Mouse (Mus musculus): ENCODE data around the gene Fam57b.
A peak's percentile ranks its signal among the peaks of the same experiment; 100 is the strongest.

The Fam57b gene

DNA sequence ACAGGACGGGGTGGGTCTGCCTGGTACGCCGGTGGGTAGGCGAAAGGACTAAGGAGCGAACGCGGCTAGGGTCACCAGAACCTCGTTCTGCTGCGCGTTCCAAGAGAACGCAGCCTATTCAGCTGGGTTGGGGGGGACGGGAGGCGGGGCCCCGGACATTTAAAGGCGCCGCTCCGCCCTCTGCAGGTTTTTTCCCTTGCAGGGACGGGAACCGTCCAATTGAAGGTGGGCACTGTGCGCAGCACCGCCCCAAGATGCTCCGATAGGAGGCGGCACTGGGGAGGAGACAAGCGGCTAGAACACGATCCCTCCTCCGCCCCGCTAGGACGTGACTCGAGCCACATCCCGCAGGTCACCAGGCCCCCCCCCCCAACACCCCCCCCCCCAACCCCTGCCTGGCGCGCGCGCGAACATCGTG, 1.6 kb downstream of the Fam57b start:
- peak; percentile 93 to 98 for DNase-seq (ENCODE audit: low spot score in 2 of 2)

DNA sequence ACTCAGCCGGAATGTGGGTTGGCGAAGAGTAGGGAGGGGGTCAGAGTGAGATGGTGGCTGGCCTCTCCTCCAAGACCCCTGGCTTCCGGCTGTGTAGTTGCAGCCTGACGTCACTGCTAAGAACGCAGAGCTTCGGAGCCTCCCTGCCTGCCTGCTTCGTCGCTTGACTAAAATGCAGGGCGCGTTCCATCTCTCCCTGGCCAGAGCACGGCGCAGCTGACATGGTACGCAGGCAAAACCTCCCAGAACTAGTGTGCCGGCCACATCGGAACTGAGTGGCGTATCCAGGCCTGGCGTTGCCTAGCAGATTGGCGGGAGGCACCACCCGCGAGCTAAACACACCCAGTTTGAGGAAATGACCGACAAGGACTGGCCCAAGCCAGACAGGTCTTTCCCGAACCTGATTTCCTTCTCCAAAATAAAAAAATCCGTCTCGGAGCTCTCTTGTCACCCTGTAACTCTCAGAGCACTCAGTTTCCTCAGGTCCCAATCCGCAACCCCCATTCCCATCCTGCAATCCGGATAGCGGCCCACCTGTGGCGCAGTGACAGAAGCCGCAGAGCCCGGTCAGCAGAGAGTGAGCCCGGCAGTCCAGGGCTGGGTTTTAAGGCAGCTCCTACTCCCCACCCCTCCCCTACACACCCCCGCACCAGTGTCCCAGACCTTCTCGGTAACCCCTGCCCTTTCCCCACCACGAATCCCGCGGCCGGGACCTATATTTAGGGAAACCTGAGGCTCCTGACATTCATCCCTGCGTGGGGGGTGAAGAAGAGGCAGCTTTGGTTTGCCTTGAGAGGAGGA, 2.2 kb downstream of the Fam57b start:
- peak; percentile 42 to 74 for DNase-seq (ENCODE audit: low spot score in 2 of 2)

DNA sequence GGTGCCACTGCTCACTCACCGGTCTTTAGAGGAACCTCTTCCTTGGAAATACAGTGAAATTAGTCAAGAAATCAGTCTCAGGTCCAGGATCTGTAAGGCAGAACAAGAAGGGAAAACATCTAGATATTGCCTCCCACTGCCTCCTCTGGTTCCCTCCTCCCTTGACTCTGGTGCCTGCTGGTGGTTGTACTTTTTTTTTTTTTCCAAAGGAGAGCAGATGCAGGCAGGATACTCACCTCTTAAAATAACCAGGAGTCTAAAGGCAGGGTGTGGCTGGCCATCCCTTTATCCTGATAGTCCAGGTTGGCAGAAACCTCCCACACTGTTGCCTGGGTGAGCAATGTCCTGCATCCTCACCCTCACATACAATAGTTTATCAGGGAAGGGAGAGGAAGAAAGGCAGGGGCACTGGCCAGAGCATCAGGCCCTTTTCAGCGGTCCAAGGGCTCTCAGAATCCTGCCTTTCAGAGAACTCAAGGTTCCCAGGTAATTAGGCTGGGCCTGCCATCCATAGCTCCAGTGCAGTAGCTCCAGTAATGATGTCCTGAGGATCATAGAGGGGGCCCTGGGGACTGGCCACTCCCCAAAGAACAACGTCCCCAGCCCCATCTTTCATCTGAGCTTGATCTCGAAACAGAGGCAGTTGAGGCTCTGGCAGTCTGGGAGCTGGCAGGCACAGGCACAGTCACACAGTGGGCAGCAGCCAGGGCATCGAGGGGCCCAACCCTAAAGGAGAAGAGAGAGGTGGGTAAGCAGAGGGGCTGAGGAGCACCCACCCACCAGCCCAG, 3.0 kb downstream of the Fam57b start:
- DNase-seq (ENCODE audit: low spot score in 2 of 2) = no peak

DNA sequence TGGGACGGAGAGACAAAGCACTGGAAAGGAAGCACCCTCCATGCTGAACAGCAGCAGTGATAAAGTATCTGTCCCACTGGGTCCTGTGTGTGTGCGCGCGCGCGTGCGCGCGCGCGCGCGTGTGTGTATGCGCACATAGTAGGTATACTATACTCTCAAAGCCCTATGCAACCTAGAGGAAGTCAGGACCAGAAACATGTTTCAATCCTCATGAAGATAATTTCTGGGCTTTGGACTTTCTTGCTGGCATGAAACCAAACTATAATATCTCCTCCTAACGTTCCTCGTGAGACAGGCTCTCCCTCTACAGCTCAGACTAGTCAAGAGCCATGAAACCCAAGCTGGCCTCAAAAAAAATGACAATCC, 3.6 kb downstream of the Fam57b start:
- DNase-seq (ENCODE audit: low spot score in 2 of 2) = no peak

DNA sequence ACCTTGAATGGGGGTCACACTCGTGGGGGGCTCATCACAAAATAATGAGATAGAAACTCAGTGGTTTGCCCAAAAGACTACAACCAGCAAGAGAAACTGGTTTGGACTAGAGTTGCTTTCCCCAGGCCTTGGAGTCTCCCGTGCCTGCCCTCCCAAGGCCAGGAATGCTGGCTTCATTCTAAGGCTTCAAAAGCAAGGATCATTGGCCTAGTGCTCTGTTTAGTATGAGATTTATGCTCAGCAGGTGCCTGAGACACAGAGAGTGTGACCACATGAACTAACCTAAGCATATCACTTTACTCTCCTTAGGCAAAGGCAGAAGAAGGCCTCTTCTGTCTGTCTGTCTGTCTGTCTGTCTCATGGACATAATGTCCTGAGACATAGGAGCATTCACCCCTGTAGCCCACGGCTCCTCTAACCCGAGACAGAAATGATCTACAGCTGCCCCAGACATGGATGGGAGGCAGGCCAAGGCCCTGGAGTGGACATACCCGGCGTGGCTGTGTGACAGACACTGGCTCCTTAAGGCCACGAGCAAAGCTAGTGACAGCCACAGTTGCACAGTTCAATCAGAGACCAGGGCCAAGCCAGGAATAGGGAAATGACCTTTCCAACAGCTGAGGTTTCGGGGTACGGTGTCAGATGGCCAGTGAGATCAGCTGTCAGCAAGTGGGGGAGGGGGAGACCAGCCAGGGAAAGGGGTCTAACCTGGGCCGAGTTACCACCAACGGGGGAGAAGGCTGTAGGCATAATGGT, 4.8 kb downstream of the Fam57b start:
- no peak for DNase-seq (ENCODE audit: low spot score in 2 of 2)

DNA sequence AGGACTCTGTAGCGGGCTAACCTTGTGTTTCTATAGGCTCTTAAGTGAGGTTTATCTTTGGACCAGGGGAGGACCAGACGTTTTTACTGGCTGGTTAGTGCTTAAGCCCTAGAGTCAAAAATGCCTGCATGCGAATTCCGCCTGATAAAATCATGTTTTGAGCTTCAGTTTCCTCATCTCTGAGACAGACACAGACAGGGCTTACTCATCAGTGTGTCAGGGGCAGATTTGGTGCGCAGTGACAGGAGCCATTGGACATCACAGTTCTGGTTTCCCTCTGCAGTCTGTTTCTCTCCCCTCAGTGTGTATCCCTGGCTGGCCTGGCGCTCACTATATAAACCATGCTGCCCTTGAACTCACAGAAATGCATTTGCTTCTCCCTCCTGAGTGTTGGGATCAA, 5.7 kb downstream of the Fam57b start:
- DNase-seq (ENCODE audit: low spot score in 2 of 2) = no peak

DNA sequence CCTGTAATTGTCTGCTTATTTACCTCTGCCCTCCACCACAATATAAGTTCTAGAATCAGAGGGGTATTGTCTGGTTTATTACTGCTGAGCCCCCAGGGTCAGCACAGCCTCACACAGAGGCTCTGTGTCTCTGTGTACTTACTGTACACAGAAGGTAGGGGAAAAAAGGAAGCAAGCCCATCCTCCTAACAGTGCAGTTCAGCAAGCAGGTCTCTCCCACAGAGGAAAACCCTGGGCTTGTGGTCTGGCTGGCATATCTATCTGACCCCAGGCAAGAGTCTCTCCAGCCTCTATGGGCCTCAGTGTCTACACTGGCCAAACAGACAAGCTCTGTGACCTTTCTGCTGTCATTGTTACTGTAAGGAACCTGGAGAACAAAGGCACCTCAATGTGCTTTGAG, 6.3 kb downstream of the Fam57b start:
- DNase-seq (ENCODE audit: low spot score in 2 of 2) = no peak

DNA sequence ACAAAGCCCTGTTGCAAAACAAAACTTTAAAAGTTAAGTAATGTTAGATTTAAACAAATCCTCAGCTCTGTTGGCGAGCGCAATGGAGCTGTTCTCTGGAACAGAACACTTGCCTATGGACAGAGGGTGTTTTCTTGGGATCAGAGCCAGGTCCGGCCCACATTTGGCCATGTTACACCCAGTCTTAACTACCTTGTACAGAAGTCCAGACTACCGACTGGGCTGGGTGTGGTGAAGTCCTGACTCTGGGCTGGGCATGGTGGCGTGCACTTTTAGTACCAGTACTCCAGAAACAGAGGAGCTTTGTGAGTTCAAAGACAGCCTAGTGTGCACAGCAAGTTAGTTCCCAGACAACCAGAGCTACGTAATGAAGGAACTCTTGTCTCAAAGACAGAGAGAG, 9.5 kb downstream of the Fam57b start:
- peak in 1 of 2 experiments; percentile 44 for DNase-seq (ENCODE audit: low spot score in 2 of 2)

DNA sequence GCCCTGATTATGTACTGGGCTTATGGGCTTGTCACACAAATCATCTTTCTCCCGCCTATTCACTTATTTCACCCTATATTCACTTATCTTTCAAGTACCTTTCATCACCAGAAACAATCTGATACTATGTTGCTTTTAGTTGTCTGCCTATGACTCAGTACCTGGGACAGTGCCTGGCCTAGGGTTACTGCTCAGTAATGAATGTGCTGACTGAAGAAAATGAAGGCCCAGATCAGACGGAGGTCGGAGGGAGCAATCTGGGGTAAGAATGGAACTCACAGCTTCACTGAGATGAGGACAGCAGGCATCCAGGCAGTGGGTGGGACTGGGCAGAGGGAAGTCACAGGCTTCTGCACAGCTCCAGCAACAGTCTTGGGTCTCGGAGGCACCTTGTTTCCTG, 9.9 kb downstream of the Fam57b start:
- no peak for DNase-seq (ENCODE audit: low spot score in 2 of 2)

DNA sequence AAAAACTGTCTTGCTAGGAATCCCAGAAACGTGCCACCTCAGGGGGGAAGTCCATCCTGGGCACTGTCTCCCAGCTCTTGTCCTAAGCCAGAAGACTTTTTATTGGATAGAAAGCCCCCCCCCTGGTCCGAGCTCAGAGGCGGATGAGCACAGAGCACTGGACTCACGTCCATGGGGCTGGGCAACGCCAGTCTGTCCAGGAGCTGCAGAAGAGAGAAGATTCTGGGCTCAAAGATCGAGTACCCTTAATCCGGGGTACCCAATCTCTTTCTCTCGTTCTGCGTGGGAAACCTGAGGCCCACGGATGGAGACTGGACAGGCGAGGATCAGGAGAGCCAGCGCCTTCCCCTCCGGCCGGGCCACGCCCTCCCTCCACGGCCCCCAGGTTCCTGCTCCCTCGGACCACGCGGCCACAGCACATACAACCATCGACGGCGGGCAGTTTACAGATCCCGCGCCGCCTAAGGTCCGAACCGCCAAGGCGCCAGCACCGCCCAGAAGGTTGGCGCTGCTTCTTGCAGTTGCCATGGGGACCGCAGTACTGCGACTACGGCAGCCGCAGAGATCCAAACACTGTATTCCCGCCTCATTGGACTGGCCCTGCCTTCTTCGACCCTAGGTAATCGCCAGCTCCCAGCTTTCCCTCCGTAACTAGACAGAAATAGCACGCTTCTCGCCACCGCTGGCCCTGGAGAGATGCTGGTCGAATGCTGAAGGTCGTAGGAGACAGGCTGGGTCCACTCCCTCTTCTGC, 11.4 kb downstream of the Fam57b start:
- DNase-seq (ENCODE audit: low spot score in 2 of 2) = peak; percentile 82 to 90

GRCm38 (mm10) chr7:126809723-126810369, 12.4 kb downstream of the Fam57b start:
- DNase-seq (ENCODE audit: low spot score in 2 of 2) = no peak

DNA sequence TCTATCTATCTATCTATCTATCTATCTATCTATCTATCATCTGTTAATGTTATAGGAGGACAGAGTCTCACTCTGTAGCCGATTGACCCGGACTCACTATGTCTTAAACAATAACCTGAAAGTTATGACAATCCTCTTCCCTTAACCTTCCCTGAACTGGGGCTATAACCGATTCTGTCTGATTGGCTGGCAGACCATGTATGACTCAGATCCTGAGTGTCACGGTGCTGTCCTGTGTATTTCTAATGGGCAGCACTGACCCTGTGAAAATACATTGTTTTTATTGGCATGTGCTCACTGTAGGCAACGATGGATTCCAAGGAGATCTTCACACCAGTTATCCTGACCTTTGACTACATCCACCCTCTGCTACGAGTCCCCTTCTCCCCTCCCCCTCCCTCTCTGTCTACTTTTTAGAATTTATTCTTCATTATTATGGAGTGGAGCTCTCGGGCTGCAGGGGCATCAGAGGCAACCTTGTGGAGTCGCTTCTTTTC, 18.3 kb downstream of the Fam57b start:
- DNase-seq (ENCODE audit: low spot score in 2 of 2) = no peak

DNA sequence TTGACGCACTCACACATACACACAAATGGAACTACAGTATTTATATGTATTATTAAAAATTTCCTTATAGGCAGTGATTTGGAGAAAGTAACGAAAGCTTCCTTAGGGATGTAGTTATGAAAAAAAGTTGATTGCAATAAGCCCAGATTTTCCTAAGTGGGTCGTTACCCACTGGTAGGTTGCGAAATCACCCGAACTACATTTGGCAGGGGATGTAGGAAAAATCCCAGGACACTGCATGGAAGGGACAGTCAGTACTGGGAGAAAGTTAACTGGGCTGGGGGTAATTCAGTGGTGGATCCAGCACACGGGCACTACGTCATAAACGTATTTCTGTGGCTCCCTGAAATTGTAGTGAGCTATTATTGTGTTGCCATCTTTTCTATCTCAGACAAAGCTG, 19.0 kb downstream of the Fam57b start:
- no peak for DNase-seq (ENCODE audit: low spot score in 2 of 2)

DNA sequence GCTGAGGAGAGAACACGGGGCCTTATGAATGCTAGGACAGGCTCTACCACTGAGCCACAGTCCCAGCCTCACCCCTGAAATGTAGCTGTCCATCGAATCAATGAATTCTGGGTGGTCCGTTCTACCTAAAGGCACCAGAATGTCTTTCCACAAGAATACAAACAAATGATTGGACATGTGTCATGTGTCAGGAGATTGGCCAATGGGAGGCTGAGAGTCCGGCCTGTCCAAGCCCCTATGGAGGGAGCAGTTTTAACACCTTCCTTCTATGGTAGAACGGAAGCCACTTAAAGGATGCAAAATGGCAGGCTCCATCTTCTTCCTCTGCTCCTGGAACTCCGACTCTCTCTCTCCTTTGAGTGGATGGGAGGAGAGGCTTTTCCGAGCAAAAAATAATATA, 20.1 kb downstream of the Fam57b start:
- no peak for DNase-seq (ENCODE audit: low spot score in 2 of 2)

DNA sequence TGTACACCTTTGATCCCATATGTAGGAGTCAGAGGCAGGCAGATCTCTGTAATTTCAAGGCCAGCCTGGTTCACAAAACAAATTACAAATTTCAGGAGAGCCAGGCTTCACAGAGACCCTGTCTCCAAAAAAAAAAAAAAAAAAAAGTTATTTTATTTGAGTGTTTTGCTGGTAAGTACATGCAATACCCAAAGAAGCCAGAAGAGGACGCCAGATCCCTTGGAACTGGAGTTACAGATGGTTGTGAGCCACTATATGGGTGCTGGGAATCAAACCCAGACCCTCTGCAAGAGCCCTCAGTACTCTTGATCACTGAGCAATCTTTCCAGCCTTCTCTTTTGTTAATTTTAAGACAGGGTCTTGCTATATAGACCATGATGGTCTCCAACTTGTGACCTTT, 21.4 kb downstream of the Fam57b start:
- DNase-seq (ENCODE audit: low spot score in 2 of 2) = no peak

DNA sequence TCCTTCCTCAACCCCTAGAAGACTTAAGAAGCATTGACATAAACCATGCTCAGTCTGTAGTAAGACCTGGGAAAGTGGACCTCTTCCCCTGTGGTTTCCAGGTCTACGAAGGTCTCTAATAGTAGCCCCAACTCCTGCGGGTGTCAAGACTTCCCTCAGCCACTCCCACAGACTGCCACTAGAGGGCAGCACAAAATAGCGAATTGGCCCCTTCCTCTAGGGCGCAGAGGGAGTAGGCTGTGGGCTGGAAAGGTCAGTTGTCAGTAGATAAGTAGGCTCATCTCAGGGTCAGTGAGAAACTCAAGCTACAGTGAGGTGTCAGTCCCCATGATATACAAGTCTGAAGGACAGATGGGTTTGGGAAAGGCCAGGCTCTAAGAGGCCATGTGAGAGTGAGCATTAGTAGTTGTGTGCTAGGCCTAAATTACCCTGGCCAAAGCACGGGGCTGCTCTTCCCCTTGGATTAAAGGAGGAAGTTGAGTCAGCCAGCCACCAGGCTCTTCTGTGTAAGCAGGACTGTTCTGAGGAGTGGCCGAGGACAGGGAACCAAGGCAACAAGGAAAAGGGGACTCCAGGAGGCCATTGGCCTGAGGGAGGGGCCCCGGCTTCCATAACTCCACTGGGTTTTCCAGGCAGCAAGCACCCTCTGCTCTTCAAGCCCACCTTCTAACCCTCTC, 24.5 kb downstream of the Fam57b start:
- DNase-seq (ENCODE audit: low spot score in 2 of 2) = peak; percentile 67 to 76

GRCm38 (mm10) chr7:126822741-126823140, 25.3 kb downstream of the Fam57b start:
- DNase-seq (ENCODE audit: low spot score in 2 of 2) = no peak

DNA sequence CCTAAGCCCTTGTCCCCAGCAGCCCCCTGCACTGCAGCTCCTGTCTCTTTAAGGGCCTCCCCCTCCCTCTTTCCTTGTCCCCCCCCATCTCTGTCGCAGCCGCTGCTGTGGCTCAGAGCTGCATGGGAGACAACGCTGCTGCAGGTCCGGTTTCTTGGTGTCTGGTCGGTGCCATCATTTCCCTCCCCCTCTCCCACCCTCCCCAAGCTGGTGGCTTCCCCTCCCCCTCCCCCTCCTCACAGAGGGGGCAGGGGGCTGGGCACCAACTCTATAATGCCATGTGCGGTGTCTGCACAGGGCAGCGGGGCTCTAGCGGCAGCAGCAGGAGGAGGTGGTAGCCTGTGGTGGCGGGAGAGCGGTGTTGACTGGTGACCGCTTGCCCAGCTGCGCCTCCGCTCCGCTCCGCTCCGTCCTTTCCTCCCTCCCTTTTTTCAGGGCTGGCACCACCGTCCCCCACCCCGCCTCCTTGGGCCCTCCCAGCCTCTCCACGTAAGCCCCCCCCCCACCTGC, 25.8 kb downstream of the Fam57b start:
- no peak for DNase-seq (ENCODE audit: low spot score in 2 of 2)

- no peak for DNase-seq (ENCODE audit: low spot score in 2 of 2)
Observed at GRCm38 (mm10) chr7:126823940-126824339, 26.5 kb downstream of the Fam57b start.

- DNase-seq (ENCODE audit: low spot score in 2 of 2) = no peak
Observed at GRCm38 (mm10) chr7:126825403-126825802, 27.9 kb downstream of the Fam57b start.

Data from urinary bladder, postnatal 36 days (tissue).